Mouse (Mus musculus) intestine, embryonic 14.5 days (tissue): Measurements from ENCODE around the gene Mgat4c. TPM values are rescaled to one million over a fixed set of nuclear protein-coding genes. Genes with fewer than 3 reads are reported as not detected.

Experiments
- ATAC-seq: fragments of 200-750 bp; cut with Nextera tagmentation; replicated peaks from 2 replicates; pipeline ENCODE4 v1.8.0; 2017; ENCODE audit warnings: low read depth, moderate number of reproducible peaks, moderate TSS enrichment, moderate library complexity; ENCODE audit not compliant: low FRiP score, low TSS enrichment
- DNase-seq: peaks from one replicate; pipeline ENCODE4 v3.0.0-alpha.2; 2018; ENCODE audit warnings: low spot score
- H3K27ac ChIP-seq: fragments of 300-500 bp; sonication (generic); 2 replicates; pipeline ENCODE4 v1.5.1; 2014; ENCODE audit warnings: low read depth, mild to moderate bottlenecking, control low read depth
- H3K27me3 ChIP-seq: fragments of 300-500 bp; sonication (generic); replicated peaks from 2 replicates; pipeline ENCODE4 v1.6.1; 2014; ENCODE audit warnings: low read length, control low read depth; ENCODE audit not compliant: control insufficient read depth, insufficient read depth
- H3K36me3 ChIP-seq: fragments of 300-500 bp; sonication (generic); 2 replicates; pipeline ENCODE4 v1.6.1; 2014; ENCODE audit warnings: low read length, control low read depth; ENCODE audit not compliant: control insufficient read depth, insufficient read depth
- H3K4me1 ChIP-seq: fragments of 300-500 bp; sonication (generic); replicated peaks from 2 replicates; pipeline ENCODE4 v1.6.1; 2014; ENCODE audit warnings: low read length, control low read depth, mixed read lengths; ENCODE audit not compliant: control insufficient read depth, insufficient read depth
- H3K4me2 ChIP-seq: fragments of 300-500 bp; sonication (generic); 2 replicates; pipeline ENCODE4 v1.6.1; 2014; ENCODE audit warnings: low read length
- H3K4me3 ChIP-seq: fragments of 300-500 bp; sonication (generic); 2 replicates; pipeline ENCODE4 v1.5.1; 2014; ENCODE audit warnings: low read depth, low read length, control low read depth, mixed read lengths
- H3K9ac ChIP-seq: fragments of 300-500 bp; sonication (generic); 2 replicates; pipeline ENCODE4 v1.6.1; 2014; ENCODE audit warnings: mild to moderate bottlenecking, low read length
- H3K9me3 ChIP-seq: fragments of 300-500 bp; sonication (generic); 2 replicates; pipeline ENCODE4 v1.6.1; 2016; ENCODE audit warnings: low read length, control low read depth; ENCODE audit not compliant: control insufficient read depth
- WGBS: fragments of 180-500 bp; shearing (Covaris S2); extraction: QIAGEN DNeasy Blood & Tissue Kit; methylation state at CpG from one replicate; pipeline ENCODE4 v1.1.7; 2014; 5-methylcytosine and 5-hydroxymethylcytosine counted together
- polyA plus RNA-seq: library from polyadenylated mRNA; unstranded; fragments of >200 nt; fragmentation: Nextera tagmentation; extraction: Ambion mirVana; gene quantifications from 2 replicates; pipeline ENCODE4 v1.2.1, GENCODE M21; 2014

The Mgat4c gene
- 3.6 and 3.7 TPM in 2 replicates for polyA plus RNA-seq

- no peak within 1 kb of the TSS for H3K9ac ChIP-seq
- no peak within 1 kb of the TSS for H3K27ac ChIP-seq
- no peaks in the 10 kb centered on the region for H3K4me1 ChIP-seq
- DNase-seq (no peak), ATAC-seq (no peak)
- no peaks in the 10 kb centered on the region for H3K27me3 ChIP-seq
- no peaks in the 10 kb centered on the region for H3K36me3 ChIP-seq
- no peak within 1 kb of the TSS for H3K4me2 ChIP-seq
- H3K4me3 ChIP-seq, result no peak within 1 kb of the TSS
- no peaks in the 10 kb centered on the region for H3K9me3 ChIP-seq
- WGBS, result 42% methylated on average over 6 of the region's 6 CpGs
Measured at GRCm38 (mm10) chr10:101681437-101681912, at the start of gene Mgat4c. Gene Mgat4c, plus strand, starts transcription at chr10:101681487.

DNA sequence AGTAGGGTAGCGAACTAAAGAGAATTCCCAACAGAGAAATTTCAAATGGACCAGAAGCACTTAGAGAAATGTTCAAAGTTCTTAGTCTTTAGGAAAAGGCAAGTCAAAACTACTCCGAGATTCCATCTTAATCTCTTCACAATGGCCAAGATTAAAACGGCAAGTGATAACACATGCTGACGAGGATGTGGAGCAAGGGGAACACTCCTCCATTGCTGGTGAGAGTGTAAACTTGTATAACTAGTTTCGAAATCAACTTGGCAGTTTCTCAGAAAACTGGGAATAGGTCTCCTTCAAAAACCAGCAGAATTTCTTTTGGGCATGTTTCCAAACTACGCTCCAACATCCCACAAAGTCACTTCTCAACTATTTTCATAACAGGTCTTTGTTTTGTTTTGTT lies 46.0 kb upstream of the Mgat4c start:
- Histone ChIP-seq H3K9me3 (no peaks in the 10 kb centered on the region), H3K4me1 (no peaks in the 10 kb centered on the region), H3K36me3 (no peaks in the 10 kb centered on the region), H3K4me2 (no peak overlapping the region), H3K27ac (no peak overlapping the region), H3K27me3 (no peaks in the 10 kb centered on the region), H3K9ac (no peak overlapping the region), H3K4me3 (no peak overlapping the region)
- DNase-seq (no peak), ATAC-seq (no peak)
- 86% methylated on average over 6 of the region's 6 CpGs for WGBS

GRCm38 (mm10) chr10:101641048-101641447 lies 40.2 kb upstream of the Mgat4c start:
- WGBS, result 81% methylated on average over 2 of the region's 2 CpGs
- Histone ChIP-seq H3K4me3 (no peak overlapping the region), H3K9me3 (no peaks in the 10 kb centered on the region), H3K4me2 (no peak overlapping the region), H3K9ac (no peak overlapping the region), H3K27me3 (no peaks in the 10 kb centered on the region), H3K36me3 (no peaks in the 10 kb centered on the region), H3K4me1 (no peaks in the 10 kb centered on the region), H3K27ac (no peak overlapping the region)
- no peak for ATAC-seq
- no peak for DNase-seq

DNA sequence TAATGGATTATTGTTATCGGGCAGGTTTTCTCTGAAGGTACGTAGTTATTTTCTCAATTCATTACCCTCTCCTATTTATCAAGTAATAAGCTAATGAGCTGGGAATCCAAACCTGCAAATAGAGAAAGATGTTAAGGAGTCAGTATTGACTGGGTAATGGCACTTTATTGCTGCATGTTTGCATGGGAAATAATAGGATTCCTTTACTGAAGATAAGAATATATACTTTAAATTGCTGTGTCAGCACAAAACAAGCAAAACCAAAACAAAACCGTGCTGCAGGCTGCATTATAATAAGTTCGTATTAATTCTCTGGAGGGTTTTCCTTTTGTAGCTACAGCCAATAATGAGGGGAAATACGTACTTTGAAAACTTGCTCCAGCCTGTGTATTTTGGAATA lies 627 bp downstream of the Mgat4c start:
- Histone ChIP-seq H3K4me1 (no peaks in the 10 kb centered on the region), H3K9me3 (no peaks in the 10 kb centered on the region), H3K36me3 (no peaks in the 10 kb centered on the region), H3K4me3 (no peak overlapping the region), H3K27me3 (no peaks in the 10 kb centered on the region), H3K27ac (no peak overlapping the region), H3K9ac (no peak overlapping the region), H3K4me2 (no peak overlapping the region)
- WGBS, result 67% methylated on average over 5 of the region's 5 CpGs
- no peak for ATAC-seq
- DNase-seq, result no peak

DNA sequence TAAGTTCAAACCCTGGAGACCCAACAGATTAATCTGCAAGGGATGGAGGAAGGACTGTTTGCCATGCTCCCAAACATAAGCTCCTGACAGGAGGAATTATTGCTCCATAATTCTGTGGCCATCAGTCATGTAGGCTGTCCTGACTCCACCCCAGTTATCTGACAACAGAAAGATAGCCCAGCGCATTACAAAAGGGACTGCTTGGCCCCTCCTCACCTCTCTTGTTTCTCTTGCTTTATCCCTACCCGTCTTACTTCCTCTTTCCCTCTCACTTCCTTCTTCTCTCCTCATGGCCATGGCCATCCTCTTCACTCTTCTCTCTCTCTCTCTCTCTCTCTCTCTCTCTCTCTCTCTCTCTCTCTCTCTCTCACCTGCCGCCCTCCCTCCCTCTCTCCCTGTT lies 80.5 kb downstream of the Mgat4c start:
- H3K27ac ChIP-seq, result no peak overlapping the region
- WGBS, result 74% methylated on average over 3 of the region's 3 CpGs
- H3K4me2 ChIP-seq, result no peak overlapping the region
- H3K27me3 ChIP-seq, result no peaks in the 10 kb centered on the region
- no peaks in the 10 kb centered on the region for H3K4me1 ChIP-seq
- no peak overlapping the region for H3K4me3 ChIP-seq
- H3K9ac ChIP-seq, result no peak overlapping the region
- no peaks in the 10 kb centered on the region for H3K36me3 ChIP-seq
- no peak for ATAC-seq
- DNase-seq, result no peak
- no peaks in the 10 kb centered on the region for H3K9me3 ChIP-seq

DNA sequence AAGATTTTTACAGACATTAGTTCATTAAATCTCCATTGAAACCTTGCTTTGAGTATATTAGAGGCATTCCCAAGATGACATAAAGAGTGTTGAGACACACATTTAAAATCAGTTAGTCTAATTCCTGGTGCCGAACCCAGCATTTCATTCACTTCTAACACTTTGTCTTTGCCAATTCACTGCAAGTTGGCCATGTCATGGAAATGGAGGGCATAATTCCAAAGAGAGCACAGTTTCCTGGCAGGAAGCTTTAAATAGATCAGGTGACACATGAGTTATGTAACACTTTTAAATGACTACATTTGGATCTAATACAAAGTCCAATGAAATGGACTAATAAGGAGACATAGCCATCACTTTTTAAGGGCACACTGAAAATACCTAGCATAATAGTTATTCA lies 89.4 kb downstream of the Mgat4c start:
- Histone ChIP-seq H3K4me1 (no peaks in the 10 kb centered on the region), H3K9ac (no peak overlapping the region), H3K4me3 (no peak overlapping the region), H3K4me2 (no peak overlapping the region), H3K27ac (no peak overlapping the region), H3K27me3 (no peaks in the 10 kb centered on the region), H3K9me3 (no peaks in the 10 kb centered on the region), H3K36me3 (no peaks in the 10 kb centered on the region)
- DNase-seq (no peak), ATAC-seq (no peak)
- WGBS, result 87% methylated on average over 1 of the region's 1 CpGs

- no peaks in the 10 kb centered on the region for H3K27me3 ChIP-seq
- 77% methylated on average over 4 of the region's 4 CpGs for WGBS
- H3K27ac ChIP-seq, result no peak overlapping the region
- no peaks in the 10 kb centered on the region for H3K4me1 ChIP-seq
- no peak for DNase-seq
- no peaks in the 10 kb centered on the region for H3K36me3 ChIP-seq
- no peak overlapping the region for H3K9ac ChIP-seq
- ATAC-seq, result no peak
- no peak overlapping the region for H3K4me3 ChIP-seq
- H3K9me3 ChIP-seq, result no peaks in the 10 kb centered on the region
- H3K4me2 ChIP-seq, result no peak overlapping the region
Measured at GRCm38 (mm10) chr10:101771157-101771556, 89.9 kb downstream of the Mgat4c start.

- ATAC-seq (no peak), DNase-seq (no peak)
- Histone ChIP-seq H3K9ac (no peak overlapping the region), H3K9me3 (no peaks in the 10 kb centered on the region), H3K4me3 (no peak overlapping the region), H3K27ac (no peak overlapping the region), H3K4me2 (no peak overlapping the region), H3K4me1 (no peaks in the 10 kb centered on the region), H3K27me3 (no peaks in the 10 kb centered on the region), H3K36me3 (no peaks in the 10 kb centered on the region)
- WGBS, result 68% methylated on average over 3 of the region's 3 CpGs
Measured at GRCm38 (mm10) chr10:101783161-101783744, 102.0 kb downstream of the Mgat4c start.

DNA sequence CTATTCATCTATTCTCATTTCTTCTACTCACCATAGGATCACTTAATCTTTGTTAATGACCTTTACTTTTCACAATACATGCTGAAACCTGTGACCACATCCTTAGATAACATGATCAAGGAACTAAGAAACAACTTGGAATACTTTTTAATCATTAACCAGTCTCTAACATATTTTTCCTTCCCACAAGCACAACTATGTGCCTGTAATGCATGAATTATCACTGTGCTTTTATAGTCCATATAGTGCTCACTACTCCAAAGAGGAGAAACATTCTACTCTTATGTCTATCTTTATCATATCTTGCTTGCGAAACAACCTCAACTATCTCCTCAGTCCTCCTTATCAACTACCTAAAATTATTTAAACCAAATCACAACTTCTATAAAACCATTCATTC lies 114.2 kb downstream of the Mgat4c start:
- H3K27me3 ChIP-seq, result no peaks in the 10 kb centered on the region
- H3K4me3 ChIP-seq, result no peak overlapping the region
- DNase-seq (no peak), ATAC-seq (no peak)
- 85% methylated on average over 1 of the region's 1 CpGs for WGBS
- H3K4me1 ChIP-seq, result no peaks in the 10 kb centered on the region
- no peaks in the 10 kb centered on the region for H3K36me3 ChIP-seq
- H3K27ac ChIP-seq, result no peak overlapping the region
- no peaks in the 10 kb centered on the region for H3K9me3 ChIP-seq
- no peak overlapping the region for H3K9ac ChIP-seq
- no peak overlapping the region for H3K4me2 ChIP-seq
